Mouse (Mus musculus) CH12F3 (cell line): Measurements from ENCODE around the gene Tmem79.
"Not testable (repeated sequence)": the region's sequence is repeated elsewhere in the genome, so short reads cannot be mapped to it uniquely, and the experiment has no call there.

Source experiments
- in situ Hi-C: fragments of 300-500 bp; cut with MboI; formaldehyde crosslinking; loops from 2 replicates; pipeline ENCODE4 v1.14.3; 2020; ENCODE audit warnings: low sequenced_read_pairs

The Tmem79 gene

GRCm38 (mm10) chr3:88285565-88285895, 50.4 kb downstream of the Tmem79 start:
- in situ Hi-C loops = not testable (repeated sequence)

GRCm38 (mm10) chr3:88284815-88285564, 51.0 kb downstream of the Tmem79 start:
- in situ Hi-C loops = not testable (repeated sequence)

- in situ Hi-C loops = not testable (repeated sequence)
Measured at GRCm38 (mm10) chr3:88281141-88281916, 54.6 kb downstream of the Tmem79 start.

GRCm38 (mm10) chr3:88280035-88280434, 55.9 kb downstream of the Tmem79 start:
- in situ Hi-C loops = no loop called here
